Mouse (Mus musculus): ENCODE results near the gene Hdc.

GRCm38 (mm10) chr2:126652929-126653328 lies 33.8 kb upstream of the Hdc start:
- TF ChIP-seq CTCF (IDR thresholded peaks at IDR 0.05; ENCODE audit: insufficient read depth, low read length): no peak
- no peak for TF ChIP-seq POLR2A (IDR thresholded peaks at IDR 0.05; ENCODE audit: borderline replicate concordance, extremely low read depth, low read depth, low read length)
